ENCODE assay signal across 24 mouse cellular contexts in genomic region chr5:73368845-73369447, GRCm38 (mm10). TPM values are rescaled to one million over a fixed set of nuclear protein-coding genes. Genes with fewer than 3 reads are reported as not detected.
DNase-seq lines count a peak whose midpoint lies in the region; ATAC-seq and TF ChIP-seq lines count a peak whose summit lies in the region.
"Had no signal": no experiment of that assay in that cellular context is flagged by ENCODE, and none has a peak within 500 bp of the region (broad histone marks: within the 10 kb centered on the region; RNA-seq: fewer than 3 reads in every experiment).

No protein-coding gene starts in this region.

- no peak overlapping the region for H3K27ac ChIP-seq in ES-E14 (ENCODE audit: insufficient read depth, low read depth, low read length, poor library complexity, severe bottlenecking)
- H3K27ac ChIP-seq in olfactory bulb, adult 2 months (ENCODE audit: insufficient read depth, low read depth, low read length), result peak overlapping the region; percentile 79
- no peak overlapping the region for H3K27ac ChIP-seq in neural tube, embryonic 15.5 days (replicated peaks)
- H3K27ac ChIP-seq: embryonic facial prominence, embryonic 13.5 days; forebrain, embryonic 15.5 days; hindbrain, embryonic 15.5 days; limb, embryonic 13.5 days; liver, embryonic 13.5 days; midbrain, embryonic 10.5 days had no signal

- H3K36me3 ChIP-seq in ES-E14 (ENCODE audit: control insufficient read depth, insufficient read depth, low read length, poor library complexity, severe bottlenecking), result no peaks in the 10 kb centered on the region
- H3K36me3 ChIP-seq in neural tube, embryonic 15.5 days, result no peaks in the 10 kb centered on the region
- H3K36me3 ChIP-seq: embryonic facial prominence, embryonic 13.5 days; forebrain, embryonic 15.5 days; hindbrain, embryonic 15.5 days; limb, embryonic 13.5 days; liver, embryonic 13.5 days; midbrain, embryonic 10.5 days had no signal

- no peaks in the 10 kb centered on the region for H3K27me3 ChIP-seq in neural tube, embryonic 15.5 days (replicated peaks)
- H3K27me3 ChIP-seq: embryonic facial prominence, embryonic 13.5 days; forebrain, embryonic 15.5 days; hindbrain, embryonic 15.5 days; limb, embryonic 13.5 days had no signal

- WGBS in olfactory bulb, adult 2 months, result 37% methylated on average over 10 of the region's 10 CpGs
- 72% methylated on average over 10 of the region's 10 CpGs for WGBS in neural tube, embryonic 15.5 days

- H3K9ac ChIP-seq in ES-E14 (ENCODE audit: insufficient read depth, low read depth, low read length, poor library complexity, severe bottlenecking), result no peak overlapping the region
- H3K9ac ChIP-seq in neural tube, embryonic 15.5 days (replicated peaks), result no peak overlapping the region
- H3K9ac ChIP-seq: embryonic facial prominence, embryonic 13.5 days; forebrain, embryonic 15.5 days; hindbrain, embryonic 15.5 days; limb, embryonic 13.5 days; liver, embryonic 13.5 days; lung, embryonic 14.5 days had no signal

- H3K4me3 ChIP-seq in ES-E14 (ENCODE audit: insufficient read depth in 1 of 2, low read depth in 1 of 2, low read length in 2 of 2, poor library complexity in 1 of 2, severe bottlenecking in 1 of 2), result no peak overlapping the region
- no peak overlapping the region for H3K4me3 ChIP-seq in olfactory bulb, adult 2 months (ENCODE audit: insufficient read depth, low read depth, low read length)
- no peak overlapping the region for H3K4me3 ChIP-seq in neural tube, embryonic 15.5 days (replicated peaks)
- H3K4me3 ChIP-seq: embryonic facial prominence, embryonic 13.5 days; forebrain, embryonic 15.5 days; hindbrain, embryonic 15.5 days; limb, embryonic 13.5 days; liver, embryonic 13.5 days; midbrain, embryonic 10.5 days had no signal

- no peak for DNase-seq in frontal cortex, postnatal 25 days (ENCODE audit: low spot score in 2 of 2)
- peak; percentile 40 to 61 for DNase-seq in left cerebral cortex, adult 18-20 months (ENCODE audit: low spot score in 2 of 2)
- no peak for DNase-seq in left cerebral cortex, adult 8-10 months (ENCODE audit: low spot score in 2 of 2)
- DNase-seq in ES-E14 (ENCODE audit: low read depth, low spot score), result no peak
- DNase-seq in spleen, postnatal 36 days (ENCODE audit: low spot score in 2 of 2), result no peak
- DNase-seq: adrenal gland, adult 2 months; cerebellum, adult 9-11 months; kidney, adult 18-20 months; kidney, postnatal 14 days; liver, embryonic 13.5 days; lung, embryonic 14.5 days; lung, postnatal 4 days; thymus, adult 18-20 months had no signal

- in situ Hi-C loops in ES-E14 (cut with MboI; ENCODE audit: low sequenced_read_pairs in 2 of 2, unreplicated experiment in 2 of 2), result no loop called here

- no peaks in the 10 kb centered on the region for H3K9me3 ChIP-seq in ES-E14 (ENCODE audit: control insufficient read depth, insufficient read depth, low read depth, low read length)
- H3K9me3 ChIP-seq in neural tube, embryonic 15.5 days (replicated peaks), result no peaks in the 10 kb centered on the region
- H3K9me3 ChIP-seq: embryonic facial prominence, embryonic 13.5 days; forebrain, embryonic 15.5 days; hindbrain, embryonic 15.5 days; limb, embryonic 13.5 days; liver, embryonic 13.5 days; midbrain, embryonic 10.5 days had no signal

- peak; percentile 72 for ATAC-seq in frontal cortex, adult (ENCODE audit: low TSS enrichment)
- no peak for ATAC-seq in neural tube, embryonic 15.5 days (ENCODE audit: low FRiP score)
- ATAC-seq: CD4-positive, CD25-positive, alpha-beta regulatory T cell, adult 4 months; forebrain, embryonic 15.5 days had no signal

- TF ChIP-seq POLR2A in olfactory bulb, adult 2 months (IDR thresholded peaks at IDR 0.05; ENCODE audit: insufficient read depth, low read depth, low read length), result no peak

- H3K4me2 ChIP-seq in neural tube, embryonic 15.5 days, result no peak overlapping the region
- H3K4me2 ChIP-seq: embryonic facial prominence, embryonic 13.5 days; forebrain, embryonic 15.5 days; hindbrain, embryonic 15.5 days; limb, embryonic 13.5 days; liver, embryonic 13.5 days; lung, embryonic 14.5 days had no signal

- TF ChIP-seq CTCF in olfactory bulb, adult 2 months (IDR thresholded peaks at IDR 0.05; ENCODE audit: insufficient read depth, low read depth, low read length), result no peak

- H3K4me1 ChIP-seq in ES-E14 (ENCODE audit: control insufficient read depth in 2 of 2, insufficient read depth in 2 of 2, low read length in 2 of 2, poor library complexity in 1 of 2), result peaks cover 16 to 22% of the 10 kb centered on the region in 2 experiments
- peaks cover 19% of the 10 kb centered on the region for H3K4me1 ChIP-seq in olfactory bulb, adult 2 months (ENCODE audit: control insufficient read depth, insufficient read depth, low read length)
- peaks cover 7% of the 10 kb centered on the region for H3K4me1 ChIP-seq in neural tube, embryonic 15.5 days
- H3K4me1 ChIP-seq: forebrain, embryonic 15.5 days; hindbrain, embryonic 15.5 days; limb, embryonic 13.5 days had no signal

TF ChIP-seq in ES-E14, 5 proteins besides CTCF, POLR2A, EP300 and RAD21:
- no peak for TF ChIP-seq CHD2 (IDR thresholded peaks at IDR 0.05; ENCODE audit: low read depth, low read length)
- peak; percentile 73; the same call in 1 of the 2 replicates for TF ChIP-seq MAFK (IDR thresholded peaks at IDR 0.05; ENCODE audit: insufficient read depth, low read depth, low read length)
TF ChIP-seq in ES-E14: peak in this region for 1.

RNA-seq across cellular contexts. Expression of gene Ociad2, which starts 28.1 kb away (rescaled TPM):
- total RNA-seq in left cerebral cortex, adult 18-20 months (2021), result 100 to 1,000 TPM; 113 to 133 TPM
- total RNA-seq in left cerebral cortex, adult 8-10 months (2022), result 100 to 1,000 TPM in 1 of 4 experiments, 10 to 100 TPM in 3; 90.3 to 110 (median 94.2) TPM
- 3.3 and 5.2 TPM in 2 replicates for total RNA-seq in ES-E14 (2012; rRNA removed)
- polyA plus RNA-seq in olfactory bulb, adult 2 months (2012; ENCODE audit: insufficient read depth, insufficient read length, low replicate concordance, missing spikeins), result 451 TPM in 1 of 2 replicates, not detected in the other
- 25.4 and 35.8 TPM in 2 replicates for polyA plus RNA-seq in neural tube, embryonic 15.5 days (2015; fragmentation: Nextera tagmentation; extraction: Ambion mirVana)

RNA-seq across cellular contexts. Expression of gene Cwh43, which starts 36.9 kb away (rescaled TPM):
- 1 to 10 TPM; 1.3 to 2.1 TPM for total RNA-seq in left cerebral cortex, adult 18-20 months (2021)
- total RNA-seq in left cerebral cortex, adult 8-10 months (2022), result 1 to 10 TPM; 2.1 to 4.4 (median 2.7) TPM
- total RNA-seq in ES-E14 (2012; rRNA removed), result 0.21 and 0.31 TPM in 2 replicates
- polyA plus RNA-seq in olfactory bulb, adult 2 months (2012; ENCODE audit: insufficient read depth, insufficient read length, low replicate concordance, missing spikeins), result not detected in 2 replicates
- 0.45 and 0.56 TPM in 2 replicates for polyA plus RNA-seq in neural tube, embryonic 15.5 days (2015; fragmentation: Nextera tagmentation; extraction: Ambion mirVana)
- total RNA-seq: heart, postnatal 36 days had no signal
- polyA plus RNA-seq: adrenal gland, adult 2 months; CD4-positive, CD25-positive, alpha-beta regulatory T cell, adult 4 months; heart, embryonic 14.5 days; limb, embryonic 13.5 days; liver, embryonic 13.5 days; lung, embryonic 14.5 days; midbrain, embryonic 10.5 days had no signal

Comparison
In these comparisons a context has a peak if more than half of its experiments do, and no peak if none do; other contexts are left out.
1. DNase-seq: peak in left cerebral cortex, adult 18-20 months (2 of 2); none in frontal cortex, postnatal 25 days (0 of 2), left cerebral cortex, adult 8-10 months (0 of 2), ES-E14 (single experiment) and spleen, postnatal 36 days (0 of 2).
2. RNA of gene Ociad2, which starts 28.1 kb away (total RNA-seq): 113 to 133 TPM in left cerebral cortex, adult 18-20 months and 90.3 to 110 TPM in left cerebral cortex, adult 8-10 months; 3.3 to 5.2 TPM in ES-E14; every median in the first group is over 10 times any median in the second.